Mouse (Mus musculus): ENCODE results near the gene Vars2.

Gene Vars2

GRCm38 (mm10) chr17:35633992-35634391, 33.4 kb downstream of the Vars2 start:
- no peak for DNase-seq (ENCODE audit: low spot score)

- no peak for DNase-seq (ENCODE audit: low spot score)
These were observed 40.9 kb downstream of the Vars2 start, which contains the start of gene Gm9573 for GRCm38 (mm10) chr17:35626537-35626936. Gene Gm9573, minus strand, starts transcription at chr17:35626637.

GRCm38 (mm10) chr17:35617127-35617526, 50.3 kb downstream of the Vars2 start:
- DNase-seq (ENCODE audit: low spot score), result no peak

Data from ovary, postnatal 10 days (tissue).